Mouse (Mus musculus) Patski (cell line): Measurements from ENCODE around the gene Art4. TPM values are rescaled to one million over a fixed set of nuclear protein-coding genes. Genes with fewer than 3 reads are reported as not detected.

Experiments used
- ATAC-seq: fragments of 100-300 bp; one replicate; pipeline ENCODE4 v1.8.0; 2021
- CTCF ChIA-PET: fragments of 350-600 bp; sonication (Branson Sonifier 250); formaldehyde crosslinking; loops from one replicate; lab custom pipeline; 2022; ENCODE audit warnings: inconsistent platforms; lab: Charles Lee
- POLR2A ChIA-PET: fragments of 350-600 bp; sonication (Branson Sonifier 250); formaldehyde crosslinking; loops from one replicate; lab custom pipeline; 2022; ENCODE audit warnings: antibody characterized with exemption, inconsistent platforms; lab: Charles Lee
- DNase-seq: peaks from one replicate; pipeline ENCODE4 v3.0.0-alpha.2; 2011; ENCODE audit warnings: low read depth, low spot score
- H3K27me3 ChIP-seq: fragments of 371-371 bp; one replicate; pipeline ENCODE4 v1.5.1; 2021
- CTCF ChIP-seq: fragments of 100-300 bp; IDR thresholded peaks from one replicate; pipeline ENCODE4 v1.5.1; 2021
- in situ Hi-C: fragments of 300-500 bp; cut with MboI; formaldehyde crosslinking; loops from 3 replicates; pipeline ENCODE4 v1.11.1; 2018; ENCODE audit warnings: low pct_unique_long_range_greater_than_20kb, mixed read lengths
- polyA plus RNA-seq: library from polyadenylated mRNA; unstranded; gene quantifications from one replicate; pipeline ENCODE4 v1.2.3, GENCODE M21; 2021

Art4 gene
- polyA plus RNA-seq: not detected

- CTCF ChIA-PET: interaction anchor here (1.2 to 1.7 kb wide), 3 partner anchors 8 to 102 kb away, joined by 3 to 5 read pairs (median 3); no protein-coding TSS in a partner anchor
- no peak for DNase-seq
- no peaks in the 10 kb centered on the region for H3K27me3 ChIP-seq
- no peak for TF ChIP-seq CTCF
- POLR2A ChIA-PET: interaction anchor here (0.5 kb wide), 1 partner anchor 190 kb away, joined by 5 read pairs; no protein-coding TSS in a partner anchor
- no peak for ATAC-seq
- in situ Hi-C loops: loop anchor here (10.0 kb wide), 1 partner anchor 317 kb away; the partner anchor contains the start of gene Rerg
Measured at GRCm38 (mm10) chr6:136857186-136857872, at the start of gene Art4. TSS of gene Art4 (minus strand) at chr6:136857733.

GRCm38 (mm10) chr6:136906937-136907293 lies 49.4 kb upstream of the Art4 start:
- no peaks in the 10 kb centered on the region for H3K27me3 ChIP-seq
- CTCF ChIA-PET: interaction anchor here (1.0 to 1.2 kb wide), 2 partner anchors 30 to 484 kb away, joined by 3 read pairs; no protein-coding TSS in a partner anchor
- TF ChIP-seq CTCF: no peak
- POLR2A ChIA-PET: no interaction called here
- ATAC-seq (no peak), DNase-seq (no peak)
- in situ Hi-C loops: no loop called here

GRCm38 (mm10) chr6:136906283-136906936 lies 48.9 kb upstream of the Art4 start:
- POLR2A ChIA-PET: no interaction called here
- in situ Hi-C loops: no loop called here
- CTCF ChIA-PET: no interaction called here

GRCm38 (mm10) chr6:136903885-136904470 lies 46.4 kb upstream of the Art4 start:
- TF ChIP-seq CTCF: no peak
- in situ Hi-C loops: no loop called here
- H3K27me3 ChIP-seq: no peaks in the 10 kb centered on the region
- CTCF ChIA-PET: interaction anchor here (0.9 to 1.7 kb wide), 3 partner anchors 10 to 55 kb away, joined by 3 to 7 read pairs (median 4); no protein-coding TSS in a partner anchor
- POLR2A ChIA-PET: no interaction called here
- no peak for ATAC-seq
- DNase-seq: no peak

More at GRCm38 (mm10) chr6:136906283-136906936, 48.9 kb upstream of the Art4 start:
- no peaks in the 10 kb centered on the region for H3K27me3 ChIP-seq
- DNase-seq: no peak
- TF ChIP-seq CTCF: no peak
- ATAC-seq: no peak

GRCm38 (mm10) chr6:136902527-136902926 lies 45.0 kb upstream of the Art4 start:
- DNase-seq (no peak), ATAC-seq (no peak)
- in situ Hi-C loops: no loop called here
- TF ChIP-seq CTCF: no peak
- ChIA-PET POLR2A (no interaction called here), CTCF (interaction anchor here (1.3 to 1.7 kb wide), 2 partner anchors 11 to 19 kb away, joined by 4 to 7 read pairs; partner anchors contain the start of gene Erp27)
- H3K27me3 ChIP-seq: no peaks in the 10 kb centered on the region

GRCm38 (mm10) chr6:136901010-136901409 lies 43.5 kb upstream of the Art4 start:
- ChIA-PET POLR2A (no interaction called here), CTCF (interaction anchor here (0.8 to 1.7 kb wide), 5 partner anchors 10 to 69 kb away, joined by 3 to 7 read pairs (median 3); partner anchors contain the start of gene Erp27)
- TF ChIP-seq CTCF: no peak
- no peak for DNase-seq
- in situ Hi-C loops: no loop called here
- ATAC-seq: no peak
- no peaks in the 10 kb centered on the region for H3K27me3 ChIP-seq

GRCm38 (mm10) chr6:136900369-136901009 lies 43.0 kb upstream of the Art4 start:
- no peak for TF ChIP-seq CTCF
- ATAC-seq (peak; percentile 94), DNase-seq (peak; percentile 72)
- in situ Hi-C loops: no loop called here
- ChIA-PET CTCF (interaction anchor here (0.7 to 1.3 kb wide), 5 partner anchors 10 to 69 kb away, joined by 3 read pairs; no protein-coding TSS in a partner anchor), POLR2A (no interaction called here)
- no peaks in the 10 kb centered on the region for H3K27me3 ChIP-seq

GRCm38 (mm10) chr6:136898954-136899353 lies 41.4 kb upstream of the Art4 start:
- in situ Hi-C loops: no loop called here
- no peak for DNase-seq
- ATAC-seq: no peak
- no peaks in the 10 kb centered on the region for H3K27me3 ChIP-seq
- TF ChIP-seq CTCF: no peak
- POLR2A ChIA-PET: no interaction called here
- CTCF ChIA-PET: interaction anchor here (1.7 kb wide), 1 partner anchor 9 kb away, joined by 3 read pairs; no protein-coding TSS in a partner anchor

GRCm38 (mm10) chr6:136898222-136898621 lies 40.7 kb upstream of the Art4 start:
- H3K27me3 ChIP-seq: no peaks in the 10 kb centered on the region
- no peak for DNase-seq

GRCm38 (mm10) chr6:136897789-136898188 lies 40.3 kb upstream of the Art4 start:
- in situ Hi-C loops: no loop called here
- DNase-seq: no peak

More at GRCm38 (mm10) chr6:136898222-136898621, 40.7 kb upstream of the Art4 start:
- POLR2A ChIA-PET: no interaction called here
- no peak for TF ChIP-seq CTCF
- CTCF ChIA-PET: interaction anchor here (1.7 kb wide), 1 partner anchor 8 kb away, joined by 3 read pairs; no protein-coding TSS in a partner anchor
- ATAC-seq: no peak
- in situ Hi-C loops: no loop called here

More at GRCm38 (mm10) chr6:136897789-136898188, 40.3 kb upstream of the Art4 start:
- ChIA-PET CTCF (interaction anchor here (1.7 kb wide), 1 partner anchor 8 kb away, joined by 3 read pairs; no protein-coding TSS in a partner anchor), POLR2A (no interaction called here)
- no peak for ATAC-seq
- H3K27me3 ChIP-seq: no peaks in the 10 kb centered on the region
- TF ChIP-seq CTCF: no peak
